Mouse (Mus musculus) forebrain, embryonic 13.5 days (tissue): ENCODE data around the gene Nxph1. TPM values are rescaled to one million over a fixed set of nuclear protein-coding genes. Genes with fewer than 3 reads are reported as not detected.

ENCODE experiments used
- ATAC-seq: fragments of 200-750 bp; cut with Nextera tagmentation; 2 replicates; pipeline ENCODE4 v1.8.0; 2017
- H3K27ac ChIP-seq: fragments of 300-500 bp; sonication (generic); 2 replicates; pipeline ENCODE4 v1.5.1; 2015; ENCODE audit warnings: inconsistent platforms, mild to moderate bottlenecking, moderate library complexity
- H3K27me3 ChIP-seq: fragments of 300-500 bp; sonication (generic); 2 replicates; pipeline ENCODE4 v1.6.1; 2015; ENCODE audit warnings: mild to moderate bottlenecking, inconsistent platforms
- H3K36me3 ChIP-seq: fragments of 300-500 bp; sonication (generic); 2 replicates; pipeline ENCODE4 v1.6.1; 2015; ENCODE audit warnings: mild to moderate bottlenecking, inconsistent platforms; ENCODE audit not compliant: poor library complexity, severe bottlenecking
- H3K4me1 ChIP-seq: fragments of 300-500 bp; sonication (generic); 2 replicates; pipeline ENCODE4 v1.6.1; 2015; ENCODE audit warnings: inconsistent platforms
- H3K4me2 ChIP-seq: fragments of 300-500 bp; sonication (generic); 2 replicates; pipeline ENCODE4 v1.6.1; 2015; ENCODE audit warnings: inconsistent platforms, mild to moderate bottlenecking, moderate library complexity
- H3K4me3 ChIP-seq: fragments of 300-500 bp; sonication (generic); 2 replicates; pipeline ENCODE4 v1.5.1; 2015; ENCODE audit warnings: mild to moderate bottlenecking, inconsistent platforms
- H3K9ac ChIP-seq: fragments of 300-500 bp; sonication (generic); 2 replicates; pipeline ENCODE4 v1.6.1; 2015; ENCODE audit warnings: mild to moderate bottlenecking, inconsistent platforms
- H3K9me3 ChIP-seq: fragments of 300-500 bp; sonication (generic); replicated peaks from 2 replicates; pipeline ENCODE4 v1.6.1; 2016; ENCODE audit warnings: inconsistent platforms
- WGBS: fragments of 180-500 bp; shearing (Covaris S2); methylation state at CpG from one replicate; pipeline ENCODE4 v1.1.7; 2015; 5-methylcytosine and 5-hydroxymethylcytosine counted together
- polyA plus RNA-seq: library from polyadenylated mRNA; unstranded; fragments of >200 nt; fragmentation: Nextera tagmentation; extraction: Ambion mirVana; gene quantifications from 2 replicates; pipeline ENCODE4 v1.2.1, GENCODE M21; 2015

The Nxph1 gene
- 23.9 and 31.6 TPM in 2 replicates for polyA plus RNA-seq

DNA sequence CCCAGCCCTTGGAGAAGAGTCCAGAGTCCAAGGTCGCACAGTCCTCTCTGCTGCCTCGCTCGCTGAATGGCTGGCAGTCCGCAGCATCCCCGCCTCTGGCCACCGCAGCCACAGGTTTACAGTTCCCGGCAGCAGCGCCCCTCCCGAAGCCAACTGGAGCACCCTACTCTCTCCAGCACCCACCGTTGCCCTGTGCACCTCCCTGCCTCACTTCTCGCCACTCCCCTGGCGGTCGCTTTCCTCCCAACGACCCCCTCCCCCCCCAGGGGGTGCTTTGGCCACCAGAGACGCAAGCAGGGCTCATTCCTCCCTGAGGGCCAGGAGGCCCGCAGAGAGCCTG is at the start of gene Nxph1:
Nxph1 (plus strand) TSS at position 301 of the 340 bp plus-strand sequence.
- Histone ChIP-seq H3K4me2 (peak within 1 kb of the TSS; percentile 80), H3K4me1 (peaks cover 45% of the 10 kb centered on the region), H3K27ac (peak within 1 kb of the TSS; percentile 68), H3K36me3 (no peaks in the 10 kb centered on the region), H3K27me3 (peaks cover 66% of the 10 kb centered on the region), H3K4me3 (peak within 1 kb of the TSS; percentile 50), H3K9ac (peak within 1 kb of the TSS; percentile 62), H3K9me3 (no peaks in the 10 kb centered on the region)
- 0% methylated on average over 16 of the region's 16 CpGs for WGBS
- ATAC-seq, result peak; percentile 8

DNA sequence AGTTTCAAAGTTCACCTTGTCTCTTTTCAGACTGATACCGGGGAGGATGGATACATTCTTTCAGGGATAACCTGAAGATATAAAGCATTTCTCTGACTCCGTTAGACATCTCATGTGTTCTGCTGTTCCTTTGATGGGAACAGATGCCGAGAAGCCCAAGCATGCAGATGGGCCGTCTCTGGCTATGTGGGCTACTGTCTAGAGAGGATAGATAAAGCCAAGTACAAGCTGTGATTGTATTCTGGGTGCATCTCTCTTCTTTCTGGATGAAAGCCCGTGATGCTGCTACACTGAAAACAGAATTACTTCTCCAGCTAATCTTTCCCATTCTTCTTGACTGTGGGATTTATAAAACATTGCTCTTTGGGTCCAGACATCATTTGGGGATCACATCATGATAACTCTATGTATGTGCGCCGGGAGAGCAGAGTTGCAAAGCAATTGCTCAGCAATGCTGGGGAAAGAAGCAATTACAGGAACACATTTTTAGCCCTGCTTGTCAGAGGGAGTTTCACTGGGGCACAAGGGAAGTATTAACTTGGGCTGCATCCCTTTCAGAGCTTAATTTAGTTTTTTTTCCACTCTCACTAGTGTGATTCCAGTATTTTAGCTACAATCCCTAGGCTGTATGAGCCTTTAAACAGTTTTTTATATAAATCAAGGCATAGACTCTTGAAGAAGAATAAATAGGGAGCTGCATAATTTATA is 48.1 kb upstream of the Nxph1 start:
- WGBS, result 49% methylated on average over 7 of the region's 7 CpGs
- Histone ChIP-seq H3K27me3 (no peaks in the 10 kb centered on the region), H3K27ac (no peak overlapping the region), H3K4me3 (no peak overlapping the region), H3K4me1 (peaks cover 22% of the 10 kb centered on the region), H3K9me3 (no peaks in the 10 kb centered on the region), H3K4me2 (no peak overlapping the region), H3K9ac (no peak overlapping the region), H3K36me3 (no peaks in the 10 kb centered on the region)
- ATAC-seq, result no peak

DNA sequence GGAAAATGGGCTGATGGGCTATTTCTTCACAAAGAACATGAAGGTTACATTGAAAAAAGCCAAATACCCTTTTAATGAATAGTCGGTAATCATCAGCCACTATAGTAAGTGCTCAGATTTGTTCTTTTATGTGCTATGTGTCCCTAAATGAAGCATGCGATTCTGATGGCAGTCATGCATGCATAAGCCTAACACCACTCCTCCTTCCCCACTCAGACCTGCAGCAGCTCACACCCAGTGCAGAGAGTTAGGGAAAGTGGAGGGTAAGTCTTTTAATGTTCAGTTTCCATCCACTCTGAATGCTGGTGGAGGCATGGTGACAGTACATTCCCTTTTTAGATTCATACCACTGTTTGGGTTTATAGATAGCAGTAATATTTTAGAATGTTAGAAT is 47.5 kb upstream of the Nxph1 start:
- peak; percentile 56; the same call in 1 of the 2 replicates for ATAC-seq
- no peak overlapping the region for H3K27ac ChIP-seq
- no peak overlapping the region for H3K9ac ChIP-seq
- H3K4me3 ChIP-seq, result no peak overlapping the region
- H3K4me1 ChIP-seq, result peaks cover 22% of the 10 kb centered on the region
- no peak overlapping the region for H3K4me2 ChIP-seq
- no peaks in the 10 kb centered on the region for H3K36me3 ChIP-seq
- no peaks in the 10 kb centered on the region for H3K9me3 ChIP-seq
- no peaks in the 10 kb centered on the region for H3K27me3 ChIP-seq
- 8% methylated on average over 2 of the region's 2 CpGs for WGBS

DNA sequence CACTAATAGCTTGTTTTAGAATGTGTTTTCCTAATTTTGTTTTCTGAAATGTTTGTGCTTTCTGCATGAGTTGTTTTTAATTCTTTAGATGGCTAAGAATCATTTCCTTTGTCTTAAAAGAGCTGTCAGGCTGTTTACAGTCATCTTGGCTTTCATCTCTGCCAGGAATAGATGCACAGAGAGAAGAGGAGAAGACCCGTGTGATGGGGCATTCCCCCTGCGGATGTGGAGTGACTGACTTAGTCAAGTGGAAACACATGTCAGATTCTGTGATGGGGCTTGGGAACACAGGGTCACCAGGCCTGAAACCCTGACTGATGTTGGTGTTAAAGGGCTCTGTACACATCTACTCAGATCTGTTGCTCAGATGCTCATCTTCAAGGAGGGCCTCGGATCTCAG is 40.3 kb upstream of the Nxph1 start:
- H3K9ac ChIP-seq, result no peak overlapping the region
- no peaks in the 10 kb centered on the region for H3K4me1 ChIP-seq
- no peak for ATAC-seq
- 75% methylated on average over 3 of the region's 3 CpGs for WGBS
- H3K36me3 ChIP-seq, result no peaks in the 10 kb centered on the region
- H3K4me3 ChIP-seq, result no peak overlapping the region
- no peak overlapping the region for H3K27ac ChIP-seq
- H3K9me3 ChIP-seq, result no peaks in the 10 kb centered on the region
- H3K27me3 ChIP-seq, result no peaks in the 10 kb centered on the region
- H3K4me2 ChIP-seq, result no peak overlapping the region

DNA sequence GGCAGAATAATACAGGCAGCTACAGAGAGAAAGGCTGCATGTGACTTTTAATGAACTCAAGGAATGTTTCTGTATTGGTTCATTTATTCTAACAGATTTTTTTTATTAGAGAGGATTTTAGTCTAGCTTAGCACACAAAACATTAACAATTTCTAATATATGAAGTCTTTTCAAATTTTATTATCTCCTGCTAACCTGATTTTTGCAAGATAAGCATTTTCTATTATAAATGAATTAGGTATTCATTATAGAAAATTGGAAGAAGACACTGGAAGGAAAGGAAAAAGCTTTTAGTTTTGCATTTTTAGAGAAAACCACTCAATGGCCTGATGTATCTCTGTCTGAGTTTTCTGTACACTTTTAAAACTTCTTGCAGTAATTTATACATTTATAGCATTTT is 34.8 kb upstream of the Nxph1 start:
- no peak overlapping the region for H3K4me2 ChIP-seq
- H3K27me3 ChIP-seq, result no peaks in the 10 kb centered on the region
- H3K9ac ChIP-seq, result no peak overlapping the region
- no peaks in the 10 kb centered on the region for H3K9me3 ChIP-seq
- no peak for ATAC-seq
- H3K4me3 ChIP-seq, result no peak overlapping the region
- H3K36me3 ChIP-seq, result no peaks in the 10 kb centered on the region
- no peak overlapping the region for H3K27ac ChIP-seq
- no peaks in the 10 kb centered on the region for H3K4me1 ChIP-seq

DNA sequence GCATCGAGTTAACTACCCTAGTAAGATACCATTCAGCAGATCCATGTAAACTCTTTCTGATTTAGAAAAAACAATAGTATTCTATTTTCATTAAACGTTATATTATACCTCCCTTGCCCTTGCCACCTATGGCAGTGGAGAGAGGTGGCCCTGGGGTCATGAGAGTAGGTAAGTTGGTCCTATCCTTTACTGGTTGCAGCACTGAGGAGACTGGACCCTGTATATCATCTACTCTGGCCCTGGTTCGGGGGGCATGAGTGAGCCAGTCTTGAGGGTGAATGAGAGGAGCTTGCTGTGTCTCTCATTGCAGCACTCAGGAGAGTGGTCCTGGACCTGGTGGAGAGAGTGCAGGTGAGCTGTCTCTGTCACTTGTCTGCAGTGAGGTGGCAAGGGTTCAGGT is 33.5 kb upstream of the Nxph1 start:
- no peaks in the 10 kb centered on the region for H3K27me3 ChIP-seq
- H3K4me1 ChIP-seq, result no peaks in the 10 kb centered on the region
- H3K9ac ChIP-seq, result no peak overlapping the region
- no peak overlapping the region for H3K4me3 ChIP-seq
- 83% methylated on average over 3 of the region's 3 CpGs for WGBS
- H3K9me3 ChIP-seq, result no peaks in the 10 kb centered on the region
- no peaks in the 10 kb centered on the region for H3K36me3 ChIP-seq
- no peak overlapping the region for H3K27ac ChIP-seq
- H3K4me2 ChIP-seq, result no peak overlapping the region
- ATAC-seq, result no peak

DNA sequence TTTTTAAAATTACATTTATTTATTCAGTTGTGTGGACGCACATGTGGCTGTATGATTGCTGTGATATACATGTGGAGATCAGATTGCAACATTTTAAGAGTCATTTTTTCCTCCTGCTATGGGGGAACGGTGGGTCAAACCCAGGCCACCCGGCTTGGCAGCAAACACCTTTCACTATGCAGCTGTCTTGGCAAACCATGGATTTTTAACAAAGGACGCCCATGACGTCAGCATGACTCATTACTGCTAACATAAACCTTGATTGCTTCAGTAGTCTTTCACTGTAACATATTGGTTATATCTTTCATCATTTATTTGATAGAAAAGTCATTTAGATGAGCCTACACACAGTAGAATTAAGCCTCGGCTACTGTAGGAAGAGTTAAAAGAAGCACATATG is 23.8 kb upstream of the Nxph1 start:
- Histone ChIP-seq H3K4me3 (no peak overlapping the region), H3K9ac (no peak overlapping the region), H3K27ac (no peak overlapping the region), H3K27me3 (no peaks in the 10 kb centered on the region), H3K4me1 (0 out of 2 replicates have a peak, but pooled peaks cover 3% of the 10 kb centered on the region), H3K9me3 (no peaks in the 10 kb centered on the region), H3K4me2 (no peak overlapping the region), H3K36me3 (no peaks in the 10 kb centered on the region)
- 72% methylated on average over 6 of the region's 6 CpGs for WGBS
- no peak for ATAC-seq

DNA sequence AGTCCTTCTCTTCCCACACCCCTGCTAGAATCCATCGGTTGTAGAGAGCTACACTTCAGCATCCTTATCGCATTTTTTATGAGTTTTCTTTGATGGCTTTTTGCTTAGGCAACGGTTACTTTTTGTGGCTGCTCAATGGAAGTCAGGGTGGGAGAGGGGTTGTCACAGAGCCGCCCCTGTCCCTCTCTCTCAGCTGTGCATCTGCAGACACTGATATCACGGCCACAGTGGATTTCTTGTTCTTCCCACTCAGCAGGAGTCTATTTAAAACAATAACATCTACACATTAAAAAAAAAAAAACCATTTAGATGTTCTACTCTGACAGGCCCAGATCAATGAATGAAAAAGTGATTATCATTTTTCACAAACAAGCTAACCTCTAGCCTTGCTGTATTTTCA is 13.0 kb upstream of the Nxph1 start:
- ATAC-seq, result peak; percentile 50
- H3K4me1 ChIP-seq, result 0 out of 2 replicates have a peak, but pooled peaks cover 5% of the 10 kb centered on the region
- no peak overlapping the region for H3K9ac ChIP-seq
- no peaks in the 10 kb centered on the region for H3K9me3 ChIP-seq
- no peaks in the 10 kb centered on the region for H3K27me3 ChIP-seq
- H3K4me2 ChIP-seq, result no peak overlapping the region
- H3K36me3 ChIP-seq, result no peaks in the 10 kb centered on the region
- H3K27ac ChIP-seq, result no peak overlapping the region
- H3K4me3 ChIP-seq, result no peak overlapping the region
- 34% methylated on average over 5 of the region's 5 CpGs for WGBS

DNA sequence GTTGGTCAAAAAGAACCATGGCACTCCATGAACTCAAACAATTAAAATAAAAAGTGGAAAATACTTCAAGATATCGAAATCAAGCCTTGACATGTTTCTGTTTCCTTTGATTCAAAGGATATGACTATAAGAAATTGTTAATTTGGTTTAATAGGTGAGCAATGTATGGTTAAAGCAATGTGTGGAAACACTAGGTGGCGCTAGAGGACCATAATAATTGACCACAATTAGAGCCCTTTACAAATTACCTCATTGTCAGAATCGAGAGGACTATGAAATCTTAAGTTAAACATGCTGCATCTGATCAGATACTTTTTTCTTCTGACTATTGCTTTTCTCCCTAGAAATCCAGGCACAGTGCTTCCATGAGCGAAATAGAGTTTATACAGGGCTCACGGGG is 12.5 kb upstream of the Nxph1 start:
- WGBS, result 17% methylated on average over 5 of the region's 5 CpGs
- no peaks in the 10 kb centered on the region for H3K36me3 ChIP-seq
- ATAC-seq, result peak; percentile 89

DNA sequence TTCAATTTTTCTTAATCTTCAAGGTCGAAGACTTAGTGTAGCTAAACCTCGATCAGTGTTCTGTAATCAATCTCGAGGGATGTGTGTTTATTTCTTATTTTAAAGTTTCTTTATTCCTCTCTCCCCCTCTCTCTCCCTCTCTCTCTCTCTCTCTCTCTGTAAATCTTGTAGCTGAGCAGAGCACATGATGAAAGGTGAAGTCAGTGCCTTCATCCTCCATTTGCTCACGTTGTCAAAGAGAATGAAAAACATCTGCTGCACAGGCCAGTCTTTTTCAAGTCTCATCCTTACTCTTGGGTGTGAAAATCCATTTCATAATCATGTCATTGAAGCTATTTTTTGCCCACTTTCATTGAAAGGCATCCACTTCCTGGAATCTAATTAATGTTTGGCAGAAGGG is 12.1 kb upstream of the Nxph1 start:
- H3K27ac ChIP-seq, result no peak overlapping the region
- 0 out of 2 replicates have a peak, but pooled peaks cover 5% of the 10 kb centered on the region for H3K4me1 ChIP-seq
- H3K9ac ChIP-seq, result no peak overlapping the region
- H3K4me2 ChIP-seq, result 0 out of 2 replicates have a peak overlapping the region, but pooled peaks have one; percentile 32
- 24% methylated on average over 4 of the region's 4 CpGs for WGBS
- no peaks in the 10 kb centered on the region for H3K27me3 ChIP-seq
- H3K9me3 ChIP-seq, result no peaks in the 10 kb centered on the region
- no peaks in the 10 kb centered on the region for H3K36me3 ChIP-seq
- ATAC-seq, result peak; percentile 65
- no peak overlapping the region for H3K4me3 ChIP-seq

More for the DNA sequence above, 12.5 kb upstream of the Nxph1 start:
- H3K9me3 ChIP-seq, result no peaks in the 10 kb centered on the region
- H3K27me3 ChIP-seq, result no peaks in the 10 kb centered on the region
- H3K4me2 ChIP-seq, result peak overlapping the region; percentile 32; the same call in 1 of the 2 replicates
- no peak overlapping the region for H3K9ac ChIP-seq
- no peak overlapping the region for H3K4me3 ChIP-seq
- H3K27ac ChIP-seq, result no peak overlapping the region
- H3K4me1 ChIP-seq, result 0 out of 2 replicates have a peak, but pooled peaks cover 5% of the 10 kb centered on the region

DNA sequence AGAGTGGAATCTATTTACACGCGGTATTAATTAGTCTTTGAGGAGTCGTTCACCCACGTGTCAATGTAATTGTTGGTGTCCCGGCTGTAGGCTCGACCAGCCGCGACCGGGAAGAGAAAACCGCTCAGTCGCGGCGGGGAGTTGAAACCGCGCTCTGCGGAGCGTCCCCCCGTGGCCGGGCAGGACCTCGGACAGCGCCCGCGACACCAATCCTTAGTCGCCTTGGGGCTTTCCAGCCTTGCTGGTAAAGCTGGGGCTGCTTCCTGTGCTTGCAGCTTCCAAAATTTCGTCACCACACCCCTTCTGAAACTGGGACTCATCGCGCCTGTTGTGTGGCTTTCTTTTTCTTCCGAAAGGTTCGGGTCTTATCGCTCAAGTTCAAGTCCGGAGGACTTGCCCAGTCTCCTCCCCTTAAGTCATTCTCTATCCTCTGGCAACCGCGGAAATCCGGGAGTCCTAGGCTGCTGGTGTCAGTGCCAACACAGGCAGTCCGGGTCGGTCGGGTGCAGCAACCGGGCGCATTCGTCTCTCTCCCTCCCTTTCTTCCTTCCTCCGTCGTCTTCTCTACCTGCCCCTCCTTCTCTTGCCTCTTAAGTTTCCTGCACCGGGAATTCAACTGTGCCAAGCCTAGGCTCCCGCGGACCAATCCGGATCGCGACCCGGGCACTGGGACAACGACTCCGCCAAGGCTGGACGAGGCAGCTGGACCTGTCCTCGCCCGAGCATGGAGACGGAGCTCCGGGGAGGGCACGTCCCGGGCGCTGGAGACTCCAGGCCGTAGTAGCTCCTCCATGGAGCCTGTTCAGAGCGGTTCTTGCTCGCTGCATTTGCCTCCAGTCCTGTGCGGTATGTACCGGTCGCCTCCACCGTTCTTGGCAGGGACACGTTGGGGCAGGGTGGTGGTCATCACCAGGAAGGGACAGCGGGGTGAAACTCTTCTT is 510 bp downstream of the Nxph1 start:
- Histone ChIP-seq H3K9me3 (no peaks in the 10 kb centered on the region), H3K27ac (peak overlapping the region; percentile 68), H3K27me3 (peaks cover 70% of the 10 kb centered on the region), H3K36me3 (no peaks in the 10 kb centered on the region), H3K4me2 (peak overlapping the region; percentile 80), H3K9ac (peak overlapping the region; percentile 62), H3K4me3 (peak overlapping the region; percentile 50), H3K4me1 (peaks cover 45% of the 10 kb centered on the region)
- WGBS, result under 1% methylated on average over 67 of the region's 68 CpGs
- peak; percentile 56 for ATAC-seq

DNA sequence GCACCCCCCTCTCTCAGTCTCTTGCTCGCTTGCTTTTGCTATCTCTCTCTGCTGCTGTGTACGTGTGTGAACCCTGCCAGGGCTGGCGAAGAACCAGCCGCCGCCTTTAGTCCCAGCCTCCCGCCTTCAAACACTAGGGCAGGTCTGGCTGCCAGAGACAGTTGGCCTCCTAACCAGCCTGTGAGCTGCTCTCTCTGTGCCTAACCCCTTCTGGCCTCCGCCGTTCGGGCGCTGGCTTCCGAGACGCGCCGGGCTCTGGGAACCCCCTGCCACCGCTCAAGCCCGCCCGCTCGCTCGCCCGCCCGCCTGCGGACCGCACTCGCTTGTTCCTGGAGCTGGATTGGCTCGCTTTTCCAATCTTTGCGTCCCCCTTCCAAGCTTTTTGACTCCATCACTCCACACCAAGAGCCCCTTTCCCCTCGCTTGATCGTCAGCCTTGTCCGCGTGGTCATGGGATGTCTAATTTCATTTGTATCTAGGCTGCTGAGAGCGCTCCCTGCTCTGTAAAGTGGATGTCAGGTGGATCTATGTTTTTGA is 1.5 kb downstream of the Nxph1 start:
- peaks cover 45% of the 10 kb centered on the region for H3K4me1 ChIP-seq
- H3K4me2 ChIP-seq, result peak overlapping the region; percentile 80
- H3K4me3 ChIP-seq, result peak overlapping the region; percentile 50
- peak; percentile 66 for ATAC-seq
- no peaks in the 10 kb centered on the region for H3K9me3 ChIP-seq
- H3K9ac ChIP-seq, result peak overlapping the region; percentile 62
- under 1% methylated on average over 30 of the region's 31 CpGs for WGBS
- peak overlapping the region; percentile 68 for H3K27ac ChIP-seq
- no peaks in the 10 kb centered on the region for H3K36me3 ChIP-seq
- peaks cover 80% of the 10 kb centered on the region for H3K27me3 ChIP-seq
